Mouse (Mus musculus) small intestine, adult 2 months (tissue): ENCODE results near the gene Erap1. TPM values are rescaled to one million over a fixed set of nuclear protein-coding genes. Genes with fewer than 3 reads are reported as not detected.

Source experiments
- H3K27ac ChIP-seq: fragments of 200-500 bp; 2 replicates; pipeline ENCODE4 v1.5.1; 2012; ENCODE audit warnings: low read depth, low read length, control low read depth, inconsistent platforms; ENCODE audit not compliant: insufficient read depth
- H3K27me3 ChIP-seq: fragments of 200-500 bp; 2 replicates; pipeline ENCODE4 v1.6.1; 2012; ENCODE audit warnings: mild to moderate bottlenecking, moderate library complexity, low read length, inconsistent platforms; ENCODE audit not compliant: control insufficient read depth, insufficient read depth
- H3K36me3 ChIP-seq: fragments of 200-500 bp; 2 replicates; pipeline ENCODE4 v1.6.1; 2012; ENCODE audit warnings: mild to moderate bottlenecking, low read length, control low read depth, inconsistent platforms; ENCODE audit not compliant: control insufficient read depth, insufficient read depth
- H3K4me1 ChIP-seq: fragments of 200-500 bp; 2 replicates; pipeline ENCODE4 v1.6.1; 2012; ENCODE audit warnings: low read length, inconsistent platforms, mixed read lengths; ENCODE audit not compliant: control insufficient read depth, insufficient read depth, insufficient read length
- H3K4me3 ChIP-seq: fragments of 200-500 bp; 2 replicates; pipeline ENCODE4 v1.5.1; 2012; ENCODE audit warnings: low read depth, mild to moderate bottlenecking, control low read depth, inconsistent platforms, low read length, moderate library complexity
- CTCF ChIP-seq: fragments of 200-500 bp; IDR thresholded peaks from 2 replicates; pipeline ENCODE4 v1.5.1; 2012; ENCODE audit warnings: low read depth, mild to moderate bottlenecking, control low read depth, inconsistent platforms, low read length, moderate library complexity, mixed read lengths; ENCODE audit not compliant: insufficient replicate concordance, insufficient read length; ENCODE audit errors: extremely low read depth
- POLR2A ChIP-seq: fragments of 200-500 bp; IDR thresholded peaks from 2 replicates; pipeline ENCODE4 v1.6.1; 2012; ENCODE audit warnings: low read depth, mild to moderate bottlenecking, control low read depth, inconsistent platforms, low read length, moderate library complexity
- WGBS: fragments of 180-500 bp; shearing (Covaris S2); methylation state at CpG from one replicate; pipeline ENCODE4 v1.1.7; 2018; 5-methylcytosine and 5-hydroxymethylcytosine counted together
- polyA plus RNA-seq: library from polyadenylated mRNA; depleted of rRNA; stranded (reverse); fragments of >200 nt; gene quantifications from 2 replicates; pipeline ENCODE4 v1.2.3, GENCODE M21; 2012; rRNA removed

Erap1 gene
- polyA plus RNA-seq, 1 experiment = 16.2 TPM

DNA sequence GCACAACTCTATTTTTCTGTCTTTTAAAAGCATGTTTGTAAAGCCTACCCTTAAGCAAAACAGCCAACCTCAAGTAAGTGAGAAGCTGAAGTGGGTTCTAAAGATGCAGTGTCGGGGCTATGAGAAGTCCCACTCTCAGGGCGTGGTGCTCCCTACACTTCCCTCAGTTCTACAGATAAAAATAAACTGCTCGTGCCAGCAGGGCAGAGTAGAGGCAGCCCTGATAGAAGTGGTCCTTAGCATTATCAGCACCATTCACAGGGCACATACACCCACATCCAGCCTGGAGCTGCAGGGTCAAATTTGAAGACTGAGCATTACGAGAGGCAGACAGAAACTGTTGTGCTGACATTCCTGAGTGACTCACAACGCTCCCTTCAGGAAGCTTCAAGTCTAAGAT, 96.5 kb downstream of the Erap1 start:
- TF ChIP-seq POLR2A (no peak), CTCF (no peak)
- no peaks in the 10 kb centered on the region for H3K27me3 ChIP-seq
- H3K4me3 ChIP-seq = no peak overlapping the region
- WGBS = 84% methylated on average over 5 of the region's 5 CpGs
- H3K36me3 ChIP-seq = peaks cover 61% of the 10 kb centered on the region
- H3K27ac ChIP-seq = no peak overlapping the region
- no peaks in the 10 kb centered on the region for H3K4me1 ChIP-seq

DNA sequence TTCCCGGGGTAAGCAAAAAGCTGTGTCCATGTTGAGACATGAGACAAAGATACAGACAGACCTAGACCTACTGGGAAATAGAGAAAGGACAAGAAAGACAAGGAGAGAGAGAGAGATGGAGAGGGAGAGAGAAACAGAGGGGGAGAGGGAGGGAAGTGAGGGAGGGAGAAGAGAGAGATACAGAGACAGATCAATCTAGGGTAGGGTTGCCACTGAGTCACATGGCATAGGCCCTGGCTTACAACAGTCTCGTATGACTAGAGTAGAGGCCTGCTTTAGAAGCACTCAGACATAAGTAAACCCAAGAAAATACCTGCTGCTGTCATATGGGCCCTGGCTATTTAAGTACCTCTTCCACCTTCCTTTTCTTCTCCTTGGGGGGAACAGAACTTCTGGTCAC, 97.0 kb downstream of the Erap1 start:
- H3K4me1 ChIP-seq = no peaks in the 10 kb centered on the region
- H3K27ac ChIP-seq = no peak overlapping the region
- 87% methylated on average over 2 of the region's 2 CpGs for WGBS
- H3K36me3 ChIP-seq = peaks cover 65% of the 10 kb centered on the region
- no peak overlapping the region for H3K4me3 ChIP-seq
- H3K27me3 ChIP-seq = no peaks in the 10 kb centered on the region
- TF ChIP-seq POLR2A (no peak), CTCF (no peak)

Other genes starting within 250 kb of the Erap1 start
- 0.03 TPM in 1 of 2 replicates, not detected in the other for gene Zfp72, start 248.7 kb upstream of the Erap1 start, polyA plus RNA-seq
- 13.9 and 16.3 TPM in 2 replicates for gene Ftl1-ps1, start 239.9 kb upstream of the Erap1 start, polyA plus RNA-seq
- 0.10 and 0.18 TPM in 2 replicates for gene Zfp825, start 145.6 kb upstream of the Erap1 start, polyA plus RNA-seq
- gene Cast, start 169.2 kb downstream of the Erap1 start, polyA plus RNA-seq = 2.0 and 9.2 TPM in 2 replicates